Mouse (Mus musculus): ENCODE measurements at regions not wholly inside any gene's neighbourhood (a gene's known extent, or its start where the extent isn't known, plus 50 kb on each side); places are given as distances from the start of the nearest gene placed in this dataset.

GRCm38 (mm10) chr2:79571910-79572309, 63.2 kb upstream of the Itprid2 start:
- Histone ChIP-seq H3K9me3 (ENCODE audit: low read length) (no peaks in the 10 kb centered on the region), H3K9ac (replicated peaks) (no peak overlapping the region), H3K36me3 (replicated peaks; ENCODE audit: insufficient read depth, low read length) (no peaks in the 10 kb centered on the region), H3K4me2 (ENCODE audit: low read depth, low read length) (no peak overlapping the region), H3K27me3 (ENCODE audit: insufficient read depth, low read length) (no peaks in the 10 kb centered on the region), H3K4me1 (ENCODE audit: insufficient read depth) (no peaks in the 10 kb centered on the region), H3K4me3 (ENCODE audit: low read depth, low read length) (no peak overlapping the region), H3K27ac (ENCODE audit: low read depth) (no peak overlapping the region)
- DNase-seq (no peak), ATAC-seq (no peak)
- TF ChIP-seq CTCF (IDR thresholded peaks at IDR 0.05; ENCODE audit: low read depth) (no peak), EP300 (IDR thresholded peaks at IDR 0.05; ENCODE audit: low read depth) (no peak)
- WGBS (ENCODE audit: insufficient replicate concordance) = 78% methylated on average over 5 of the region's 5 CpGs

- Histone ChIP-seq H3K4me1 (ENCODE audit: insufficient read depth) (no peaks in the 10 kb centered on the region), H3K4me2 (ENCODE audit: low read depth, low read length) (no peak overlapping the region), H3K9me3 (ENCODE audit: low read length) (no peaks in the 10 kb centered on the region), H3K4me3 (ENCODE audit: low read depth, low read length) (no peak overlapping the region), H3K9ac (replicated peaks) (no peak overlapping the region), H3K27ac (ENCODE audit: low read depth) (no peak overlapping the region), H3K36me3 (replicated peaks; ENCODE audit: insufficient read depth, low read length) (no peaks in the 10 kb centered on the region), H3K27me3 (ENCODE audit: insufficient read depth, low read length) (no peaks in the 10 kb centered on the region)
- DNase-seq (no peak), ATAC-seq (no peak)
- 48% methylated on average over 6 of the region's 6 CpGs for WGBS (ENCODE audit: insufficient replicate concordance)
- TF ChIP-seq CTCF (IDR thresholded peaks at IDR 0.05; ENCODE audit: low read depth) = no peak
- no peak for TF ChIP-seq EP300 (IDR thresholded peaks at IDR 0.05; ENCODE audit: low read depth)
Measured at GRCm38 (mm10) chr2:79575074-79575473, 60.1 kb upstream of the Itprid2 start.

GRCm38 (mm10) chr2:79585022-79585774, 50.0 kb upstream of the Itprid2 start:
- DNase-seq (no peak), ATAC-seq (no peak)
- Histone ChIP-seq H3K9ac (replicated peaks) (no peak overlapping the region), H3K4me2 (ENCODE audit: low read depth, low read length) (no peak overlapping the region), H3K9me3 (ENCODE audit: low read length) (no peaks in the 10 kb centered on the region), H3K4me3 (ENCODE audit: low read depth, low read length) (no peak overlapping the region), H3K27ac (ENCODE audit: low read depth) (no peak overlapping the region), H3K27me3 (ENCODE audit: insufficient read depth, low read length) (no peaks in the 10 kb centered on the region), H3K4me1 (ENCODE audit: insufficient read depth) (no peaks in the 10 kb centered on the region), H3K36me3 (replicated peaks; ENCODE audit: insufficient read depth, low read length) (no peaks in the 10 kb centered on the region)
- 73% methylated on average over 7 of the region's 7 CpGs for WGBS (ENCODE audit: insufficient replicate concordance)
- TF ChIP-seq CTCF (IDR thresholded peaks at IDR 0.05; ENCODE audit: low read depth) (no peak), EP300 (IDR thresholded peaks at IDR 0.05; ENCODE audit: low read depth) (no peak)
